Mouse (Mus musculus) right cerebral cortex, postnatal 14 days (tissue): ENCODE measurements around the gene Naalad2.
"Not testable (repeated sequence)": the region's sequence is repeated elsewhere in the genome, so short reads cannot be mapped to it uniquely, and the experiment has no call there.

Source experiments
- DNase-seq: peaks from one replicate; pipeline ENCODE4 v3.0.0; 2022

The Naalad2 gene

DNA sequence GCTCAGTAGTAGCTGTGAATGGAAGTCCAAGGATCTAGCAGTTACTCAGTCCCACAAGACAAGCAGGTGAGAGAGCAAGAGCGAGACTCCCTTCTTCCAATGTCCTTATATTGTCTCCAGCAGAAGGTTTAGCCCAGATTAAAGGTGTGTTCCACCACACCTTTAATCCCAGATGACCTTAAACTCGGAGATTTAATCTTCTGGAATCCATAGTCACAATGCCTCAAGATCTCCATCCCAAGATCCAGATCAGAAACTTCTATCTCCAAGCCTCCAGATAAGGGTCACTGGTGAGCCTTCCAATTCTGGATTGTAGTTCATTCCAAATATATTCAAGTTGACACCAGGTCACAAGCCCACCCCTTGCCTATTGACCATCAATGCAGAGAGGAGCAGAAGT is at the start of gene Naalad2:
Gene Naalad2 (minus strand): TSS at position 101 of the 400 bp plus-strand sequence.
- not testable (repeated sequence) for DNase-seq

DNA sequence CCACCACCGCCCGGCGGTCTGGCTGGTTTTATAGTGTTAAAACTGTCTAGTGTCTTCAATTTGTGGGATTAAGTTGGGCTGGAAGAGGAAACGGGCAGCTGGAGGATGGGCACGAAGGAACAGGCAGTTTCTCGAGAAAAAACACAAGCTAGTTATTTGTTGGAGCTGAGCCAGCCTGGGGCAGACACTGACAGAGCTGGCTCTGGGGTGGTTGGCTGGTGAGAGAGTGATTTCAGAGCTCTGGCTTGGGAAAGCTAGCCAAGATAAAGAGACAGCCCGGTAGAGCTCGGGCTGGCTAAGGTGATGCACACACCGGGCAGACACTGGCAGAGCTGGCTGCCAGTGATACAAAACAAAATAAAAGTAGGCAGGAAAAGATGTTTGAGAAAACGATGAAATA is 28.9 kb upstream of the Naalad2 start:
- DNase-seq, result peak; percentile 17

- DNase-seq, result no peak
These were observed 27.6 kb upstream of the Naalad2 start, which contains the start of gene Mbd3l2 for GRCm38 (mm10) chr9:18430354-18430753. TSS of gene Mbd3l2 (plus strand) at chr9:18430654.

DNA sequence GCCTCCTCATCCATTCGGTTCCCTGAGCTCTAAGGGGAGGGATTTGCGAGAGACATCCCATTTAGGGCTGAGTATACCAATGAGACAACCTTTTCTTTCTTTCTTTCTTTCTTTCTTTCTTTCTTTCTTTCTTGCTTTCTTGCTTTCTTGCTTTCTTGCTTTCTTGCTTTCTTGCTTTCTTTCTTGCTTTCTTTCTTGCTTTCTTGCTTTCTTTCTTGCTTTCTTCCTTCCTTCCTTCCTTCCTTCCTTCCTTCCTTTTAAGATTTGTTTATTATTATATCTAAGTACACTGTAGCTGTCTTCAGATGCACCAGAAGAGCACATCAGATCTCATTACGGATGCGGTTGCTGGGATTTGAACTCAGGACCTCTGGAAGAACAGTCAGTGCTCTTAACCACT is 9.6 kb upstream of the Naalad2 start:
- DNase-seq, result not testable (repeated sequence)

DNA sequence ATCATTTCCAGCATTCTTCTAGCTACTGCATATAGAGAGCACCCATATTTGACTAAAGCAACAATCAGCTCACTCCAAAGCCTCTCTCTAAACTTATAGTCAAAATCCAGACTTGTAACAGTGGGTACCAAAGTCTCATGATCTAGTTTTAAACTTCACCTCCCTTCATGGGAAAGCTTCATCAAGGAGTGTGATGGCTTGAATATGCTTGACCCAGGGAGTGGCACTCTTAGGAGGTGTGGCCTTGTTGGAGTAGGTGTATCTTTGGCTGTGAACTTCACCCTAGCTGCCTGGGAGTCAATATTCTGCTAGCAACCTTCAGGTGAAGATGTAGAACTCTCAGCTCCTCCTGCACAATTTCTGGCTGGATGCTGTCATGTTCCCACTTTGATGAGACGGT is 1.3 kb upstream of the Naalad2 start, which contains the start of gene Ubtfl1:
Gene Ubtfl1 (plus strand): TSS at position 301 of the 400 bp plus-strand sequence.
- no peak for DNase-seq

- DNase-seq, result no peak
These were observed 3.2 kb downstream of the Naalad2 start for GRCm38 (mm10) chr9:18399629-18400028.

DNA sequence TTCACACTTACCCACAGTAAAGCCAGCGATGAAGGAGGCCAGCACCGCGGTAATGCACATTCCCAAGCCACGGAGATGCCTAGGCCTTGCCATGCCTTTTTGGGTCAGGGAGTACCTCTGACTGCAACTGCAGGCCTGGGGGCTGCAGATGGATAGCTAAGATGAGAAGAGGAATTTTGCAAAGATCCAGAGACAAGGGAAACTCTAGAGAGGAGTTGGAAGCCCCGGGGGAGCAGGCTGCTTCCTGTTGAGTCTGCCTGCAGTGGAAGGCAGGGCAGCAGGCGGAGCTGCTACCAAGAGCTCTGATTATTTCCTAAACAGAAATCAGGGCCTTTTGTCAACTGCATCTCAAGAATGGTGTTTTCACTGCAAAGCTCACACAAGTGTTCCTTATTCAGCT is 17.0 kb downstream of the Naalad2 start:
- DNase-seq, result no peak

DNA sequence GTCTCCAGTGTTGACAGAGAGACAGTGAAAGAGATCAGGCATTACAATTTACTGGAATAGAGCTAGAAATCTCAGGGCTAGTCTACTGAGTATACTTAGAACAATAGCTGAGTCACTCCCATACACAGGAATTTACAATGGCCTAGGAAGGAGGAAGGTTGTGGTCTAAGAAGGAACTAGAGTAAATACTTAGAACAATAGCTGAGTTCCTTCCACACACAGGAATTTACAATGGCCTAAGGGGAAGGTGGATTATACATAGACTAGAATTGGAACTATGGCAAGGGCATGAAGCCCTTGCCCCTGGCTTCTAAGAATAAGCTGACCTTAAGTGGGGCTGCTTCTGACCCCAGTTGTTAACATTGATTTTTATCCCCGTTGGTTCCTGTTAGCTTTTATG is 29.8 kb downstream of the Naalad2 start:
- not testable (repeated sequence) for DNase-seq

- DNase-seq, result no peak
These were observed 82.8 kb downstream of the Naalad2 start for GRCm38 (mm10) chr9:18319990-18320389.

DNA sequence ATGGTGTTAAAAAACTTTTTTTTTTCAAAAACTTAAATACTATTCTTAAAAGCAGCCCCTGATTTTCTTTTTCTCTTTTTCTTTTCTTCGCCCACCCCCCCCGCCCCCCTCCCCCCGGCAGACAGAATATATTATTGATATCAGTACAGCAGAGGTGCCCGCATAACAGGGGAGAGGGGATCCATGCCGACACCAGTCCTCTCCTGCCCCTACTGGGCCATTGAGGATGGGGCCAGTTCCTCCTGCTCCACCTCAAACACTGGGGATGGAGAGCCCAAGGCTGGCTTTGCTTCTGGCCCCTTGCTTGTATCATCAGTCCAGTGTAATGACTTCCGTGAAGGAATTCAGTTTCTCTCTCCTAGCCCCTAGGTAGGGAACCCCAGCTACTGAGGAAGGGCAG is 104.5 kb downstream of the Naalad2 start:
- no peak for DNase-seq

DNA sequence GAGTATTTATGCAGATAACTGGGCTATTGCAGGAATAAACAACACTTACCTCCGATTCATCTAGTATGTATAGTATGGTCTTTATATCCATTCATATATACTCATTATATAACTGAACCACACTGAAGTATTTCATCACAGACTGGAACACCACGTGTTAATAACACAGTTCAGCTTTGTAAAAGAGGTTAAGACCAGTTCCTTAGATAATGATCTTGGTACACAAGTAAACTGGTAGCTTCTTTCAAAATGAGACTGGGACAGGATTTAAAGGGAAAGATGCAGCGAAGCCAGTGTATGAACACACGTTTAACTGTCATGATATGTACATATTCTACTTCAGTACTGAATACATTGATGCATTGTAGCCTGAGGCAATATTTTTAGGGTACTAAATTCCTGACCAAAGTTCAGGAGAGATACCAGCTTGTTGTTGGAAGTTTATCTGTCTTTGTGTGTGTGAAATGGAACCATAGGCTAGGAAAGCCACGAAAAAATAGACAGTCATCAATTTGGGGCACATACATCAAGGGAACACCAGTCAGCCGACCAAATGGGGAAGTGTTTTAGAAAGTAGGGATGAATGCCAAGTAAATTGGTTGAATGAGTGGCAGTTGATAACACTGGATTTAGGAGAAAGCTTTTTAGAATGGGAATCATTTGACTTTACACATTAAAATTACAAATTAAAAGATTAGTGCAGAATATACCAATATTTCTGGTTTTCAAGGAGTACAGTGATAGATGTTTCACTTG is 109.6 kb downstream of the Naalad2 start:
- DNase-seq, result no peak

GRCm38 (mm10) chr9:18292443-18292922 is 110.3 kb downstream of the Naalad2 start:
- no peak for DNase-seq

- peak; percentile 94 for DNase-seq
These were observed 111.0 kb downstream of the Naalad2 start, which contains the start of gene Chordc1 for GRCm38 (mm10) chr9:18291571-18292429. TSS of gene Chordc1 (plus strand) at chr9:18292125.

- not testable (repeated sequence) for DNase-seq
These were observed 124.1 kb downstream of the Naalad2 start for GRCm38 (mm10) chr9:18278693-18279092.

DNA sequence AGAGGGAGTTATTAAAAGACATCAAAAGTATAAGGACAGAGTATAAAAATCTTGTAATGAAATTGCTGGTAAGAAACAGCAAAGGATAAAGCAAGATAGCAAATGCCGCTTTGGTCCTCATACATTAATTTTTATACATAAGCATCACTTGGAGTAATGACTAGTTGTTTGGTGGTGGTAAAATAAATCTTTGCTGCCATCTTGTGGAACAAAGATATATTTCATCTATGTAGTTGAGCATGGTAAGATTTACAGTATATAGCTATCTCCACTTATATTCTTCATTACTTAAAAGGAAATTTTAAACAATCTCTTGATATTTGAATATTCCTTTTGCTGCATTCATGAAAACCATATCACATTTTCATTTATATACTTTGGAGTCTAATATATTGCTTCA is 125.3 kb downstream of the Naalad2 start:
- no peak for DNase-seq

DNA sequence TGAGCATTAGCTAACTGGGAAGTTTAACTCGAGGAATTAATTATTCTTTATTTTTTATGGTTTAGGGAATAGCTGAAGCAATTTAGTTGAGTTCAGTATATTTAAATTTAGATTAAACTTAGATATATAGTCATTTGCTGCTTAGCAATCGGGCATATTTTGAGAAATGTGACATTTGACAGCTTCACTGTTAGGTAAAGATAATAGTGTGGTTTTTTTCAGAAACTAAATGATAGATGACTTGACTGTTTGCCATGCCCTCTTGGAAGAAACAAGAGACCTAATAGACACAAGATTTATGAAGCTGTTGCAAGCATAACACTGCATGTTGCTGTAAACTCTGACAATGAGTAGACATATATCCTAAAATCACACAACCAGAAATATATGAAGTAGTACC is 126.0 kb downstream of the Naalad2 start:
- no peak for DNase-seq

- no peak for DNase-seq
These were observed 126.9 kb downstream of the Naalad2 start for GRCm38 (mm10) chr9:18275901-18276300.
